Mouse (Mus musculus) embryonic fibroblast, embryonic 13.5 days (primary cell): ENCODE measurements at regions not wholly inside any gene's neighbourhood (a gene's known extent, or its start where the extent isn't known, plus 50 kb on each side); places are given as distances from the start of the nearest gene placed in this dataset.

Source experiments
- H3K27ac ChIP-seq: 2 replicates; pipeline ENCODE4 v1.5.1; 2012; ENCODE audit warnings: low read length, control low read depth, inconsistent platforms; ENCODE audit not compliant: insufficient read depth
- H3K4me1 ChIP-seq: 2 replicates; pipeline ENCODE4 v1.6.1; 2011; ENCODE audit warnings: low read length; ENCODE audit not compliant: control insufficient read depth, insufficient read depth
- H3K4me3 ChIP-seq: 2 replicates; pipeline ENCODE4 v1.5.1; 2011; ENCODE audit warnings: mild to moderate bottlenecking, control low read depth, low read length; ENCODE audit not compliant: insufficient read depth
- CTCF ChIP-seq: IDR thresholded peaks from 2 replicates; pipeline ENCODE4 v1.5.1; 2011; ENCODE audit warnings: mild to moderate bottlenecking, control low read depth, low read length, moderate library complexity, borderline replicate concordance; ENCODE audit not compliant: insufficient read depth
- POLR2A ChIP-seq: IDR thresholded peaks from 2 replicates; pipeline ENCODE4 v1.6.1; 2011; ENCODE audit warnings: low read depth, mild to moderate bottlenecking, control low read depth, low read length, moderate library complexity

- Histone ChIP-seq H3K4me1 (peaks cover 6% of the 10 kb centered on the region; the same call in 1 of the 2 replicates), H3K4me3 (no peak overlapping the region), H3K27ac (no peak overlapping the region)
- TF ChIP-seq CTCF (no peak), POLR2A (no peak)
Observed at GRCm38 (mm10) chr14:58967975-58968374, 174.7 kb downstream of the 1700129C05Rik start.

- TF ChIP-seq CTCF (no peak), POLR2A (no peak)
- no peak overlapping the region for H3K27ac ChIP-seq
- H3K4me1 ChIP-seq, result peaks cover 3% of the 10 kb centered on the region; the same call in 1 of the 2 replicates
- no peak overlapping the region for H3K4me3 ChIP-seq
Observed at GRCm38 (mm10) chr14:58967163-58967562, 175.5 kb downstream of the 1700129C05Rik start.

GRCm38 (mm10) chr14:58944958-58945357 is 197.7 kb downstream of the 1700129C05Rik start:
- Histone ChIP-seq H3K4me1 (no peaks in the 10 kb centered on the region), H3K4me3 (no peak overlapping the region), H3K27ac (no peak overlapping the region)
- TF ChIP-seq CTCF, result no peak
- no peak for TF ChIP-seq POLR2A

- Histone ChIP-seq H3K4me3 (no peak overlapping the region), H3K27ac (peak overlapping the region; percentile 57), H3K4me1 (no peaks in the 10 kb centered on the region)
- no peak for TF ChIP-seq POLR2A
- TF ChIP-seq CTCF, result no peak
Observed at GRCm38 (mm10) chr14:58943267-58943765, 199.4 kb downstream of the 1700129C05Rik start.

GRCm38 (mm10) chr14:58939086-58939485 is 203.6 kb downstream of the 1700129C05Rik start:
- Histone ChIP-seq H3K4me3 (no peak overlapping the region), H3K27ac (no peak overlapping the region), H3K4me1 (no peaks in the 10 kb centered on the region)
- TF ChIP-seq POLR2A, result no peak
- TF ChIP-seq CTCF, result no peak

GRCm38 (mm10) chr14:58938601-58938970 is 204.1 kb downstream of the 1700129C05Rik start:
- TF ChIP-seq POLR2A (no peak), CTCF (no peak)
- H3K4me3 ChIP-seq, result no peak overlapping the region
- no peaks in the 10 kb centered on the region for H3K4me1 ChIP-seq
- H3K27ac ChIP-seq, result no peak overlapping the region

- Histone ChIP-seq H3K4me1 (no peaks in the 10 kb centered on the region), H3K27ac (no peak overlapping the region), H3K4me3 (no peak overlapping the region)
- TF ChIP-seq POLR2A (no peak), CTCF (no peak)
Observed at GRCm38 (mm10) chr14:58937791-58938600, 204.7 kb downstream of the 1700129C05Rik start.

- no peak for TF ChIP-seq CTCF
- no peak for TF ChIP-seq POLR2A
- H3K4me1 ChIP-seq, result no peaks in the 10 kb centered on the region
- H3K27ac ChIP-seq, result no peak overlapping the region
- H3K4me3 ChIP-seq, result no peak overlapping the region
Observed at GRCm38 (mm10) chr14:58937331-58937730, 205.4 kb downstream of the 1700129C05Rik start.

- TF ChIP-seq POLR2A, result no peak
- TF ChIP-seq CTCF, result no peak
- H3K4me1 ChIP-seq, result no peaks in the 10 kb centered on the region
Observed at GRCm38 (mm10) chr14:58936131-58936530, 206.6 kb downstream of the 1700129C05Rik start.

GRCm38 (mm10) chr14:58917853-58918252 is 224.8 kb downstream of the 1700129C05Rik start:
- TF ChIP-seq CTCF (no peak), POLR2A (no peak)
- H3K4me1 ChIP-seq, result no peaks in the 10 kb centered on the region
- no peak overlapping the region for H3K4me3 ChIP-seq
- H3K27ac ChIP-seq, result no peak overlapping the region

More at GRCm38 (mm10) chr14:58936131-58936530, 206.6 kb downstream of the 1700129C05Rik start:
- Histone ChIP-seq H3K4me3 (no peak overlapping the region), H3K27ac (no peak overlapping the region)

- no peak overlapping the region for H3K4me3 ChIP-seq
- H3K27ac ChIP-seq, result no peak overlapping the region
- TF ChIP-seq POLR2A (no peak), CTCF (no peak)
- no peaks in the 10 kb centered on the region for H3K4me1 ChIP-seq
Observed at GRCm38 (mm10) chr14:58917228-58917627, 225.5 kb downstream of the 1700129C05Rik start.
